Mouse (Mus musculus) ES-E14 (cell line): ENCODE measurements around the gene Tceal3. TPM values are rescaled to one million over a fixed set of nuclear protein-coding genes. Genes with fewer than 3 reads are reported as not detected.
"Not testable (repeated sequence)": the region's sequence is repeated elsewhere in the genome, so short reads cannot be mapped to it uniquely, and the experiment has no call there.

ENCODE experiments used
- DNase-seq: peaks from one replicate; pipeline ENCODE4 v3.0.0-alpha.2; 2013; ENCODE audit warnings: low read depth, low spot score
- H3K27ac ChIP-seq: 2 replicates; pipeline ENCODE4 v1.5.1; 2012; ENCODE audit warnings: low read depth, mild to moderate bottlenecking, low read length, moderate library complexity, mixed read lengths; ENCODE audit not compliant: poor library complexity, insufficient read depth, severe bottlenecking
- H3K36me3 ChIP-seq: 2 replicates; pipeline ENCODE4 v1.6.1; 2012; ENCODE audit warnings: mild to moderate bottlenecking, low read length, moderate library complexity, mixed read lengths; ENCODE audit not compliant: control insufficient read depth, poor library complexity, insufficient read depth, severe bottlenecking
- H3K4me1 ChIP-seq, 2 experiments: fragments of 150-350 bp in 1 of 2; sonication (generic) in 1 of 2; 2 replicates each; pipeline ENCODE4 v1.6.1; 2012; ENCODE audit warnings: low read length in 2 of 2, mild to moderate bottlenecking in 1 of 2, mixed read lengths in 1 of 2; ENCODE audit not compliant: control insufficient read depth in 2 of 2, insufficient read depth in 2 of 2, poor library complexity in 1 of 2
- H3K4me3 ChIP-seq, 2 experiments: fragments of 150-350 bp in 1 of 2; sonication (generic) in 1 of 2; 2 replicates each; pipeline ENCODE4 v1.5.1; 2012; ENCODE audit warnings: low read length in 2 of 2, low read depth in 1 of 2, mild to moderate bottlenecking in 1 of 2, mixed read lengths in 1 of 2; ENCODE audit not compliant: insufficient read depth in 1 of 2, poor library complexity in 1 of 2, severe bottlenecking in 1 of 2
- H3K9ac ChIP-seq: 2 replicates; pipeline ENCODE4 v1.6.1; 2012; ENCODE audit warnings: low read depth, mild to moderate bottlenecking, low read length, mixed read lengths; ENCODE audit not compliant: poor library complexity, insufficient read depth, severe bottlenecking
- H3K9me3 ChIP-seq: fragments of 150-350 bp; sonication (generic); 2 replicates; pipeline ENCODE4 v1.6.1; 2012; ENCODE audit warnings: low read depth, mild to moderate bottlenecking, low read length; ENCODE audit not compliant: control insufficient read depth, insufficient read depth
- CHD2 ChIP-seq: IDR thresholded peaks from 2 replicates; pipeline ENCODE4 v1.6.1; 2014; ENCODE audit warnings: mild to moderate bottlenecking, low read depth, low read length, inconsistent platforms
- HCFC1 ChIP-seq: IDR thresholded peaks from 2 replicates; pipeline ENCODE4 v1.6.1; 2012; ENCODE audit warnings: low read length, inconsistent platforms, borderline replicate concordance; ENCODE audit not compliant: insufficient read depth
- MAFK ChIP-seq: IDR thresholded peaks from 2 replicates; pipeline ENCODE4 v1.6.1; 2014; ENCODE audit warnings: mild to moderate bottlenecking, low read depth, low read length, inconsistent platforms; ENCODE audit not compliant: insufficient read depth
- ZC3H11A ChIP-seq: IDR thresholded peaks from 2 replicates; pipeline ENCODE4 v1.6.1; 2012; ENCODE audit warnings: low read depth, mild to moderate bottlenecking, inconsistent platforms, low read length, borderline replicate concordance
- ZNF384 ChIP-seq: IDR thresholded peaks from 2 replicates; pipeline ENCODE4 v1.6.1; 2012; ENCODE audit warnings: low read depth, low read length, inconsistent platforms
- in situ Hi-C, 2 experiments: fragments of 600-800 bp; cut with MboI; formaldehyde crosslinking; loops; one replicate each; pipeline ENCODE4 v1.15.1; 2025; ENCODE audit warnings: low sequenced_read_pairs in 2 of 2, inconsistent platforms in 1 of 2; ENCODE audit not compliant: unreplicated experiment in 2 of 2
- total RNA-seq: library from RNA; depleted of rRNA; stranded (reverse); fragments of 300-350 nt; gene quantifications from 2 replicates; pipeline ENCODE4 v1.2.3, GENCODE M21; 2012

Gene Tceal3
- total RNA-seq, 1 experiment: not detected

GRCm38 (mm10) chrX:136599416-136599815 lies 8.8 kb downstream of the Tceal3 start:
- no peaks in the 10 kb centered on the region for H3K9me3 ChIP-seq
- no peak for DNase-seq
- no peak overlapping the region for H3K4me3 ChIP-seq
- TF ChIP-seq CHD2 (no peak), HCFC1 (no peak), ZNF384 (no peak), ZC3H11A (no peak), MAFK (no peak)
- in situ Hi-C loops: no loop called here
- H3K9ac ChIP-seq: no peak overlapping the region
- no peaks in the 10 kb centered on the region for H3K4me1 ChIP-seq
- H3K27ac ChIP-seq: no peak overlapping the region
- H3K36me3 ChIP-seq: no peaks in the 10 kb centered on the region

GRCm38 (mm10) chrX:136606951-136607350 lies 16.3 kb downstream of the Tceal3 start:
- Histone ChIP-seq H3K4me3 (no peak overlapping the region), H3K9me3 (no peaks in the 10 kb centered on the region), H3K27ac (no peak overlapping the region), H3K4me1 (no peaks in the 10 kb centered on the region), H3K36me3 (no peaks in the 10 kb centered on the region), H3K9ac (no peak overlapping the region)
- DNase-seq: no peak
- TF ChIP-seq ZC3H11A: no peak
- no peak for TF ChIP-seq MAFK
- no peak for TF ChIP-seq HCFC1
- no peak for TF ChIP-seq ZNF384
- TF ChIP-seq CHD2: no peak
- in situ Hi-C loops: no loop called here

GRCm38 (mm10) chrX:136607395-136607794 lies 16.8 kb downstream of the Tceal3 start:
- no peaks in the 10 kb centered on the region for H3K9me3 ChIP-seq
- H3K27ac ChIP-seq: no peak overlapping the region
- no peaks in the 10 kb centered on the region for H3K36me3 ChIP-seq
- H3K4me1 ChIP-seq: no peaks in the 10 kb centered on the region
- no peak overlapping the region for H3K4me3 ChIP-seq
- no peak for TF ChIP-seq CHD2
- in situ Hi-C loops: no loop called here
- H3K9ac ChIP-seq: no peak overlapping the region
- no peak for DNase-seq

- H3K4me1 ChIP-seq: no peaks in the 10 kb centered on the region
- DNase-seq: no peak
- H3K4me3 ChIP-seq: no peak overlapping the region
- no peak overlapping the region for H3K9ac ChIP-seq
- in situ Hi-C loops: no loop called here
- H3K9me3 ChIP-seq: no peaks in the 10 kb centered on the region
- TF ChIP-seq MAFK: no peak
- H3K36me3 ChIP-seq: no peaks in the 10 kb centered on the region
- H3K27ac ChIP-seq: no peak overlapping the region
These were observed 20.7 kb downstream of the Tceal3 start for GRCm38 (mm10) chrX:136611346-136611745.

- H3K36me3 ChIP-seq, DNase-seq, in situ Hi-C loops: not testable (repeated sequence)
These were observed 25.2 kb downstream of the Tceal3 start for GRCm38 (mm10) chrX:136615889-136616288.

More at GRCm38 (mm10) chrX:136615889-136616288, 25.2 kb downstream of the Tceal3 start:
- H3K9ac ChIP-seq, H3K9me3 ChIP-seq, H3K4me1 ChIP-seq, H3K4me3 ChIP-seq, H3K27ac ChIP-seq: not testable (repeated sequence)
